Mouse (Mus musculus): ENCODE results near the gene Ankrd55. TPM values are rescaled to one million over a fixed set of nuclear protein-coding genes. Genes with fewer than 3 reads are reported as not detected.

Ankrd55 gene
- polyA plus RNA-seq, 1 experiment, result not detected

GRCm38 (mm10) chr13:112391354-112391753 lies 103.1 kb downstream of the Ankrd55 start:
- Histone ChIP-seq H3K4me1 (ENCODE audit: control insufficient read depth, insufficient read depth, insufficient read length, low read length) (peaks cover 3% of the 10 kb centered on the region; the same call in 1 of the 2 replicates), H3K27ac (replicated peaks; ENCODE audit: low read depth, low read length) (no peak overlapping the region)

GRCm38 (mm10) chr13:112393356-112393755 lies 105.1 kb downstream of the Ankrd55 start:
- no peak overlapping the region for H3K27ac ChIP-seq (replicated peaks; ENCODE audit: low read depth, low read length)

More at GRCm38 (mm10) chr13:112391354-112391753, 103.1 kb downstream of the Ankrd55 start:
- no peak overlapping the region for H3K4me3 ChIP-seq (ENCODE audit: insufficient read depth, low read depth, low read length)

GRCm38 (mm10) chr13:112394271-112394670 lies 106.0 kb downstream of the Ankrd55 start:
- Histone ChIP-seq H3K4me1 (ENCODE audit: control insufficient read depth, insufficient read depth, insufficient read length, low read length) (peaks cover 6% of the 10 kb centered on the region; the same call in 1 of the 2 replicates), H3K4me3 (ENCODE audit: insufficient read depth, low read depth, low read length) (no peak overlapping the region), H3K27ac (replicated peaks; ENCODE audit: low read depth, low read length) (no peak overlapping the region)

More at GRCm38 (mm10) chr13:112393356-112393755, 105.1 kb downstream of the Ankrd55 start:
- H3K4me1 ChIP-seq (ENCODE audit: control insufficient read depth, insufficient read depth, insufficient read length, low read length), result peaks cover 6% of the 10 kb centered on the region; the same call in 1 of the 2 replicates
- H3K4me3 ChIP-seq (ENCODE audit: insufficient read depth, low read depth, low read length), result no peak overlapping the region

GRCm38 (mm10) chr13:112404723-112405122 lies 116.5 kb downstream of the Ankrd55 start:
- H3K27ac ChIP-seq (replicated peaks; ENCODE audit: low read depth, low read length), result no peak overlapping the region
- H3K4me3 ChIP-seq (ENCODE audit: insufficient read depth, low read depth, low read length), result no peak overlapping the region
- peaks cover 9% of the 10 kb centered on the region for H3K4me1 ChIP-seq (ENCODE audit: control insufficient read depth, insufficient read depth, insufficient read length, low read length)

GRCm38 (mm10) chr13:112405184-112405583 lies 116.9 kb downstream of the Ankrd55 start:
- Histone ChIP-seq H3K4me3 (ENCODE audit: insufficient read depth, low read depth, low read length) (no peak overlapping the region), H3K4me1 (ENCODE audit: control insufficient read depth, insufficient read depth, insufficient read length, low read length) (peaks cover 9% of the 10 kb centered on the region), H3K27ac (replicated peaks; ENCODE audit: low read depth, low read length) (no peak overlapping the region)

GRCm38 (mm10) chr13:112406618-112407017 lies 118.4 kb downstream of the Ankrd55 start:
- Histone ChIP-seq H3K4me3 (ENCODE audit: insufficient read depth, low read depth, low read length) (no peak overlapping the region), H3K4me1 (ENCODE audit: control insufficient read depth, insufficient read depth, insufficient read length, low read length) (peaks cover 8% of the 10 kb centered on the region), H3K27ac (replicated peaks; ENCODE audit: low read depth, low read length) (no peak overlapping the region)

DNA sequence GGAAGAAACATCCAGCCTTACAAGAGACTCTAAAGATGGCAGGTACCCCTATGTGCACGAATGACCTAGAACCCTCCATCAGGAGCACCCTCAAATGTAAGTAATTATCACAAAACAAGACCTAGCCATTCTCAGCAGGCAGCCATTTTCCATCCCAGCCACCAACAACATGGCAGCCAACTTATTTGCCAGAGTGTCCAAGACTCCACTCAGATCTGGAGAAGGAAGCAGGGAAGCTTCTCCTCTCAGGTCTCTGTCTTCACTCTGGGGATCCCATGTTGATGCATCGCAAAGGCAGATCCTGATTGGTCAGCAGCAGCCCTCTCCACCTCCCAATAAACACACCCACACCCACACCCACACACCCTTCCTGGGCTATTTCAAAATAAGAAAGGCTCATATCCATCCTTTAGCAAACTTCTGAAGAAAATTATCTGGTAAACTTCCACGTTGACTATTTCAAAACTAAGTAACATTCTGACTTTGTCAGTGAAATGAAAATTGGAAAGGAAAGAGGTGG lies 119.0 kb downstream of the Ankrd55 start:
- H3K27ac ChIP-seq (replicated peaks; ENCODE audit: low read depth, low read length), result peak overlapping the region; percentile 43
- peaks cover 8% of the 10 kb centered on the region for H3K4me1 ChIP-seq (ENCODE audit: control insufficient read depth, insufficient read depth, insufficient read length, low read length)
- no peak overlapping the region for H3K4me3 ChIP-seq (ENCODE audit: insufficient read depth, low read depth, low read length)

DNA sequence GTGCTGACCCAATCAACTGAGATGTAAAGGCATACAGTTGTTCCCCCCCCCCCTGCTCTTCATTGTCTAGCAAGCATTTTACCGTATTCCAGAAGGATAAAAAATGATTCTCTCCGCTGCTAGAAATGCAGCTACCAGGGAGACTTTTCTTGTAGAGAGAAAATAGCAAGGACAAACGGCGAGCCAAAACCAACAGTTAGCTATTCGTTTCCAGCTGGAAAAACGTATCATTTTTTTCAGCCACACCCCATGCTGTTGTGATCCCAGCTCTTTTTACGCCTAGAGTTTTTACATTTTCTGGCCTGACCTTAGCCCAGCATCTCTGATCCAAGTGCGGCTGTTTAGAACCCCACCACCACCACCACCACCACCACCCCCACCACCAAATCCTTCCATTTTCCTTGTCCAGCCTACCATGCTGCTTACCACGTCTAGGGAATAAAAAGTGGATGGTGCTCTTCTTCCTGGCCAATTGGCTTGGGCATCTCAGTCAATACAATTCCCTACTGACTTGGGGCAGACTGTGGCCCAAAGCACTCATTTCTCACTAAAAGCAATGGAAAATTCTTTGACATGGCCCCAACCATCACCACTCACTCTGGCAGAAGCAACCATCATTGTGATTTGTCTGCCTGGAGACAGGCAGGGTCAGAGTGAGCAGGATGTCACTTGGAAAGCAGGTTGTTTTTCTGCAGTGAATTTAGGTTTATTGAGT lies 119.7 kb downstream of the Ankrd55 start:
- Histone ChIP-seq H3K4me3 (ENCODE audit: insufficient read depth, low read depth, low read length) (no peak overlapping the region), H3K27ac (replicated peaks; ENCODE audit: low read depth, low read length) (peak overlapping the region; percentile 43), H3K4me1 (ENCODE audit: control insufficient read depth, insufficient read depth, insufficient read length, low read length) (peaks cover 8% of the 10 kb centered on the region)

GRCm38 (mm10) chr13:112408701-112409100 lies 120.5 kb downstream of the Ankrd55 start:
- peaks cover 8% of the 10 kb centered on the region for H3K4me1 ChIP-seq (ENCODE audit: control insufficient read depth, insufficient read depth, insufficient read length, low read length)
- H3K27ac ChIP-seq (replicated peaks; ENCODE audit: low read depth, low read length), result no peak overlapping the region
- H3K4me3 ChIP-seq (ENCODE audit: insufficient read depth, low read depth, low read length), result no peak overlapping the region

DNA sequence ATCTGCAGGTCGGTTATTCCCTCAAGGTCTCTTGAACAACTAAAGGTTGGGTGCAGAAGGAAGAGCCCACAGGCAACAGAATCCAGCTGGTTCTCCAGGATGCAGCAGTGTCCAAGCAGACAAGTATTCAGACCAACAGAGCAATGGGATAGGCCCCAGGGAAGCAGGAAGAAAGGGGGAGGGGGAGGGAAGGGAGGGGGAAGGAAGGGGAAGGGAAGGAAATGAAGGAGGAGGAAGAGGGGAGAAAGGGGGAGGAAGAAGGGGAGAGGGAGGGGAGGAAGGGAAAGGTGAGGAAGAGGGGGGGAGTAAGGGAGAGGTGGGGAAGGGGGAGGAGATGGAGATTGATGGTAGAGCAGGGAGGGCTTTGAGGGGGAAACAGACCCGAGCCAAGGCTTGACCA lies 121.1 kb downstream of the Ankrd55 start:
- no peak overlapping the region for H3K4me3 ChIP-seq (ENCODE audit: insufficient read depth, low read depth, low read length)
- peaks cover 8% of the 10 kb centered on the region for H3K4me1 ChIP-seq (ENCODE audit: control insufficient read depth, insufficient read depth, insufficient read length, low read length)
- no peak overlapping the region for H3K27ac ChIP-seq (replicated peaks; ENCODE audit: low read depth, low read length)

GRCm38 (mm10) chr13:112409851-112410250 lies 121.6 kb downstream of the Ankrd55 start:
- Histone ChIP-seq H3K27ac (replicated peaks; ENCODE audit: low read depth, low read length) (no peak overlapping the region), H3K4me1 (ENCODE audit: control insufficient read depth, insufficient read depth, insufficient read length, low read length) (peaks cover 6% of the 10 kb centered on the region), H3K4me3 (ENCODE audit: insufficient read depth, low read depth, low read length) (no peak overlapping the region)

DNA sequence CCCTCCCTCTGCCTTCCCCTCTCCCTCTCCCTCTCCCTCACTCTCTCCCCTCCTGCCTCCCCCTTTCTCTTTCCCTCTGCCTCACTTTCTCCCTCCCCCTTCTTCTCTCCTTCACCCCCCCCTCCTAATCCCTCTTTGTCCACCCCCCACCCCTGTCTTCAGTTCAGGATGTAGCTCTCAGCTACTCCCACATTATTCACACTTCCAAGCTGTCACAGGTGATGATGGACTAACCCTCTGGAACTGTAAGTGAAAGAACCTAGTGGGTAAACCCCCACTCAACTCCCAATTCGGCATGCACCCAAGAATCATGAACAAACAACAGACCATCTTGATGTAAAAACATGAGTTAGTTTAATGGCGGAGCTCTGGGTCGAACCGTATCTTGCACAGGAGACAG lies 122.2 kb downstream of the Ankrd55 start:
- H3K4me1 ChIP-seq (ENCODE audit: control insufficient read depth, insufficient read depth, insufficient read length, low read length), result peaks cover 6% of the 10 kb centered on the region
- no peak overlapping the region for H3K27ac ChIP-seq (replicated peaks; ENCODE audit: low read depth, low read length)
- no peak overlapping the region for H3K4me3 ChIP-seq (ENCODE audit: insufficient read depth, low read depth, low read length)

DNA sequence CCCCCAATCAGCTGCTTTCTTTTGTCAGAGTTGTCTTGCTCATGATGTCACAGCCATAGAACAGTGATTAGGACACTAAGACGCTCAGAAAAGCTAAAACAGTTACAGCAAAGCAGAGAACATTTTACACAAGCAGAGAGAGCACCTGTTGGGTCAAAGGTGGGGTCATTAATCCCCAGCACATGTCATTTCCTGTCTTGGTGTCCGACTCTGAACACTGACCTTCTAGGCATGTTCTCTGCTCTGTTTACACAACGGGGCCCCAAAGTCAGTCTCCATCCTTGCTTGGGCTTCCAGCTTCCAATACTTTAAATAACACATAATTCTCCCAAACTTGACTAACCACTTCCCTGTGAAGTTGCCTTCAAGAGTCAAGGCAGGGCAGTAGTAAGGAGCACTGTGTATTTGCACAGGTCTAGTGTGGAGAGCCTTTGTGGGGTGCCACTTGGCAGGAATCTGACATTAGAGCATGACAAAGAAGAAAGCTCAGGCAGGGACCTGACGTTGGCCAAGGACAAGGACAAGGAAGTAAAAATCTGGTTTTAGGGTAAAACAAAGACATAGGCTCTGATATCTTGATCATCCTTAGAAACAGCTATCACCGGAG lies 123.1 kb downstream of the Ankrd55 start:
- Histone ChIP-seq H3K4me3 (ENCODE audit: insufficient read depth, low read depth, low read length) (no peak overlapping the region), H3K4me1 (ENCODE audit: control insufficient read depth, insufficient read depth, insufficient read length, low read length) (peaks cover 8% of the 10 kb centered on the region; the same call in 1 of the 2 replicates), H3K27ac (replicated peaks; ENCODE audit: low read depth, low read length) (no peak overlapping the region)

- Histone ChIP-seq H3K4me3 (ENCODE audit: insufficient read depth, low read depth, low read length) (no peak overlapping the region), H3K4me1 (ENCODE audit: control insufficient read depth, insufficient read depth, insufficient read length, low read length) (peaks cover 7% of the 10 kb centered on the region; the same call in 1 of the 2 replicates), H3K27ac (replicated peaks; ENCODE audit: low read depth, low read length) (no peak overlapping the region)
Observed at GRCm38 (mm10) chr13:112412251-112412650, 124.0 kb downstream of the Ankrd55 start.

DNA sequence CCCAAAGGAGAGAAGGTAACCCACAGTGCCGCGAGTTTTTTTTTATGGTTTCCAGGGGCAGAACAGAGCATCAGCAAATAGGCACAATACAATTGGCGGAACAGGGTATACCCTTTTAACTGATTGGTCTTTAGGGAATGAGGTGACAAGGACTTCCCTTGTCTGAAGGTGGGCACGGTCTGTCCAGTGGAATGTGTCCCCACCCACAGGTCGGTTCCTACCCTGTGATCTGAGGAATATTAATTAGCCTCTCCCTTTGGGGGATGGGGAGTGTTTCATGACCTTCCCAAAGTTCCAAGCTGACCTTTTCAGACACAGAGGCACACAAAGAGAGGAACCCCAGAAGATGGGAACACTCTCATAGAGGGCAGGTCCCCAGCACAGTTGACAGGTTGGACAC lies 124.6 kb downstream of the Ankrd55 start:
- Histone ChIP-seq H3K4me1 (ENCODE audit: control insufficient read depth, insufficient read depth, insufficient read length, low read length) (peaks cover 7% of the 10 kb centered on the region; the same call in 1 of the 2 replicates), H3K27ac (replicated peaks; ENCODE audit: low read depth, low read length) (no peak overlapping the region), H3K4me3 (ENCODE audit: insufficient read depth, low read depth, low read length) (no peak overlapping the region)
